Mouse (Mus musculus): ENCODE data around the gene Gm15294.

Gm15294 gene

GRCm38 (mm10) chrX:141875135-141875534 lies at the start of gene Gm15294:
TSS of gene Gm15294 (minus strand) at chrX:141875235.
- in situ Hi-C loops (cut with MboI, MseI) = no loop called here

DNA sequence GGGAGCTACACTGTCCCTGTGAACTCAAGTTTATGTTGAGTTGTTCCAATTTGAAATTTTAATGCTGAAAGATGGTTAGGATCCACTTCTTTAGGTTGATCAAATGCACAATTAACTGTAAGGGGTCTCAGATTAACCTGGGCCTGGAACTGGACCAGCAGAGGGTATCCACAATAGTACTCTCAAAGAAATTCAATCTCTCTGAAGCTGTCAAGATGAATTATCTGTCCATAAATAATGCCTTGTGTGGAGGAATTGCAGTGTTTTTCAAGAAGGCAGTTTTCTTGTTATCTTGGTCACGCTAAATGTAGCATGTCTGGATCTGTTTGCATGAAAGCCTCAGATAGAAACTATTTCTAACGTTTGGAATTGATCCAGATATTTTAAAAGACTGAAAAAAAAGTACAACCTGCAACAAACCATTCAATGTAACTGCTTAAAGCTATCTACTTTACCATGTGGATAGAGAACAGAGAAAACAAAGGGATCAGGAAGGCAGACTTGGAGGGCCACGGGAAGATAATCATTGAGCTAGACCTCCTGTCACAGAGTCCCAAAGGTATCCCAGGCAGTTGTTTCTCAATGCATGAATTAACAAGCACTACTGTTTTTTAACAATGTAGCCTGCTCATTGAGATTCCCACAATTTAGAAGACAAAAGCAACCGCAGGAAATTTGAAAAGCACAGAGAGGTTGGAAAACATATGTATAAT lies 9.5 kb upstream of the Gm15294 start:
- in situ Hi-C loops (cut with MboI, MseI) = no loop called here

DNA sequence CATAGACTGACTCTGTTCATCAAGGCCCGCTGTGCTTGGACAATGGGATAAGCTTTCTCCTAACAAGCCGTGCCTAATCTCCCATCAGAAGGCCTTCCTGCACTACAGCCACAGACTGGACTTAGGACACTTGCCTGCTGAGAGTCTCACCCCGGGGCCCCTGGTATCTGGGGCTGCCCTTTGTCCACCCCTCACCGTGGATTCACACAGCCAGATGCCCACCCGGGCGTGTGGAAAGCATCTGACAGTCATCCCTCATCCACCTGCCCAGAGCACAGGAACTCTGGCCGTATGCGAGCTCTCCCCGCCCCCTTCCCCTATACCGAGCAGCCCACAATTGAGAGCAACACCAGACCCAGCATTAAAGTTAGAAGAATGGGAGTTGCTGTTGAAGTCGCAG lies 1.0 kb downstream of the Gm15294 start:
- in situ Hi-C loops (cut with MboI, MseI) = no loop called here

DNA sequence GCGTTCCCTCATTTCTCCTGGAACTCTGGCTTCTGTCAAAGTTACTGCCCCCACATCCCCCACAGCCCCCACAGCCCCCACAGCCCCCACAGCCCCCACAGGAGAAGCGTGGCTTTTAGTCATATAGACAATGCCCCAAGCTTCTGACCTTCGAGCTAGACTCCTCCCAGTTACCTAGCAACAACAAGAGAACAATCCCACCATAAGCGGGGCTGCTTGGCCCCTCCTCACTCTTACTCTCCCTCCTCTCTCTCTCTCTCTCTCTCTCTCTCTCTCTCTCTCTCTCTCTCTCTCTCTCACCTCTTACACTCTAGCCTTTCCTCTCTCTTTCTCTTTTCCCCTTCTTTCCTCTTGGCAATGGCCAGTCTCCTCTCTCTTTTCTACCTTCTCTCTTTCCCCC lies 1.4 kb downstream of the Gm15294 start:
- in situ Hi-C loops (cut with MboI, MseI) = no loop called here

GRCm38 (mm10) chrX:141855684-141856396 lies 19.2 kb downstream of the Gm15294 start:
- in situ Hi-C loops (cut with MboI, MseI) = no loop called here
